Mouse (Mus musculus): ENCODE results near the gene Srcin1.

The Srcin1 gene

DNA sequence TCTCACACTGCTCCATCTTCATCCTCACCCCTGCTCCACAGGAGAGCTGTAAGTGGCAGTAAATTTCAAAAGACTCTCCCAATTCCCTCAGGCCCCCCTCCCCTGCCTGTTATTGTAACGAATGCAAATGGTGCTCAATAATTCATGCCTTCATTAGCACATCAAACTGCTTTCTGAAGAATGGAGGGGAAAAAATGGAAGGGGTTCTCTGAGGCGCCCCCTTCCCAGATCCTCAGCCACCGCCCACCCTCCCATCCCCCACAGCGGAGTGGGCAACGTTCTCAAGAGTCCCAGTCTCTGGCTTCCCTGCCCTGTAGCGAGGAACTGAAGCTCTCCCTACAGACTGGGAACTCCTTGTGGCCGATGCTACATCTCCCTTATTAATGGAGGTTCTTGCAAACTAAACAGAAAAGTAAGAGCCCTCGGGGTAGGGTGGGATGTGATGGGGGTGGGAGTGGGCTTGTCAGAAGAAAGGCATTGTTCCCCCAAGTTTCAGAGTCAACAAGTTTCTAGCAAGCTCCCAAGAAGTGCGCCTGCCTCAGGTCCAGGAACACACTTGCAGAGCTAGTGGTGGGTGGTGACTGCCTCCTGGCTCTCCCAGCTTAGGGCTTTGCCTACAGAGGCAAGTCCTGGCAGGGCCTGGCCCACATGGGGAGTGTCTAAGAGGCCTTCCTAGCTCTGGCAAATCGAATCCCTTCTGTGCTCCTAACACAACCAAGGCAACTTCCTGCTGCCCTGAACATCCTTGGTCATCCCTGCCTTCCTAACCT is 3.3 kb upstream of the Srcin1 start:
- DNase-seq (ENCODE audit: inconsistent ontology term) = no peak

DNA sequence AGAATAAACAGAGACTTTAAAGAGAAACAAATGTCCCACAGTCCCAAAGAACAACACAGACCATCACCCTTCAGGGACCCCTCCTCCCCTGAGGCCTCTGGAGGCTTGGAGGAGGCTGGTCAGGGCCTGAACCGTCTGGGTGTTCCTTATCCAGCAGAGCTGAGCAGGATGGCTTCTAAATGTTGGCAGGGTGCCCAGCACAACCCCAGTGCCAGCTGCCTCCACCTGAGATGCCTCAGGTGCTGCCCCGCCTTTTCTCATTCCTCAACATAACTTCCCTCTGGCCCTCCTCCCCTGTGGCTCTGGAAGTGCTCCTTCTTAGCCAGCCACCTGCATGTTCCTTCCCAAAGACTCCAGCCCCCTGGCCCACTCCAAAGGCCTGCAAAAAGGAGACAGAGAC is 2.3 kb upstream of the Srcin1 start:
- DNase-seq (ENCODE audit: inconsistent ontology term) = no peak

DNA sequence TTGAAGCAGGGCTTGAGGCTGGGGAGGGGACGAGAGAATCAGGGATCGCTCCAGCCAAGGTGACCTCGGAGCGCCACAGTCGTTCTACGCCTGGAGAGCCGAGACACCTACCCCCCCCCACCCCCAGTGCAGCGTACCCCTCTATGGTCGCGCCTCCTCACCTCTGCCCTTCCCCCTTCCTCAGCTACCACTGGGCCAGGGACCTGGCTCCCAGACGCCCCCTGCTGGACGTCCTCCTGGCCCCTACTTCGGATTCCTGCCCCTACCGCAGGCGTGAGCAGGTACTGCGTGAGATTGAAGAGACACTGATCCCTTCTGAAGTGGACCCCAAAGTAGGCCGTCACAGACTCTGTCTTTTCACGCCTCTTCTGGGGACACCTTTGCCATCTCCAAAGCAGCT is 348 bp downstream of the Srcin1 start:
- DNase-seq (ENCODE audit: inconsistent ontology term) = peak; percentile 73

- DNase-seq (ENCODE audit: inconsistent ontology term) = peak; percentile 44
These were observed 911 bp downstream of the Srcin1 start for GRCm38 (mm10) chr11:97575075-97575474.

- DNase-seq (ENCODE audit: inconsistent ontology term) = no peak
These were observed 1.4 kb downstream of the Srcin1 start for GRCm38 (mm10) chr11:97574551-97575051.

DNA sequence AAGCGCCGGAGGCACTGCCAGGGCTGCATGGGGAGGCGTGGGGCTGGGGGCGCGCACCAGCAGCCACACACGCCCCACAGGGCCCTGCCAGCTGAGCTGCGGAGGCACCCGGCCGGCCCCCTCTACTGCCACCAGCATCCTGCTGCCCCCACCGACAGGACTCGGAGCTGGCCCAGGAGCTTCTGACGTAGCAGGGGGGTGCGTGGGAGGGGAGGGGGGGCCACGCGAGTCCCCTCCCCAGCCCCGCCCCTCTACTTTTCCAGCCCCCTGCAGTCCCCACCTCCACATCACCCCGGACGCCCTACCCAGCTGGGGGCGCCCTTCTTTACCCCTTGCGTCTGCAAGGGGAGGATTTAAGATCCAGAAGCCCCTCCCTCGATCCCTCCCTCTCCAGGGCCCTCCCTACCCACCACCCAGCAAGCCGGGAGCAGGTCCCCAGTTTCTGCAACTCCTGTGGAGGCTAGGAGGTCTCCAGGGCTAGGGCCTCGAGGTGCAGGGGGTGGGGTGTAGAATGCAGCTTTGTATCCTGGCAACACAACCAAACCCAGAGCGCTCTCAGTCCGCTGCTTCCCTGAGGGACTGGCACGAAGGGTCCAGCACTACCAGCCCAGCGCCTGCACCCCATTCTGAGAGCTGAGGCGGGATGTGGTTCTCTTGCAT is 2.0 kb downstream of the Srcin1 start:
- DNase-seq (ENCODE audit: inconsistent ontology term) = no peak

GRCm38 (mm10) chr11:97572895-97573480 is 3.0 kb downstream of the Srcin1 start:
- DNase-seq (ENCODE audit: inconsistent ontology term) = no peak

- DNase-seq (ENCODE audit: inconsistent ontology term) = no peak
These were observed 4.0 kb downstream of the Srcin1 start for GRCm38 (mm10) chr11:97572089-97572345.

DNA sequence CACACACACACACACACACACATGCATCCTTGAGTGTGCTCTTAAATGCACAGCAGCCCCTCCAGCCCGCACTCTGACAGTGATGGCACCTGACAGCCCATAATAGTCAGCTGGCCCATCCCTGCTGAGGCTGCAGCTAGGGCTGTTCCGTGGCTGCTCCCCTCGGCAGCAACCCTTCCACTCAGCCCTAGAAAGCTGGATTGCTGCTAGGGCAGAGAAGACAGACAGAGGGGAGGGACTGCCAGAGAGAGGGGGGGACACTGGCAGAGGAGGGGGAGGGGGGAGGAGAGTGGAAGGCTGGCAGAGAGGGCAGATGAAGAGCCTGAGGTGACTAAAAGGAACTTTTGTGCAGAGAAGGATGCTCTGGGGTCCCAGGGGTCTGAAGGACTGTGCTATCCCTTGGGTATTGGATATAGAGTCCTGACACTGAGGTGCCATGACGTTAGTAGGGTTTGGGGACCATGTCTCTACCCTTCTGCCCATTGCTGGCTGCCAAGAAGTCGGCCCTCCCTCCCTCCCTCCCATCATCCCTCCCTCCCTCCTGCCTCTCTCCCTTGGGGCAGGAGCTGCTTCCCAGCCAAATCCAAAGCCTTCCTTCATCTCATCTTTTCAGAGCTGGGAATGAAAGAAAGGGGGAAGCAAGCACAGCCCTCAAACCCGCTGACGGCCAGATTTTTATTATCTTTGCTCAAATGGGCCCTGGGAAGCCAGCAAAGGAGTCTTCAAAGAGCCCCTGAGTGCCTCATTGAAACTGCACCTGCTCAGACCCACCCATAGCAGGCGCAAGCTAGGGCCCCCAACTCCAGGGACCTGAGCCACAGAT is 4.5 kb downstream of the Srcin1 start:
- DNase-seq (ENCODE audit: inconsistent ontology term) = no peak

DNA sequence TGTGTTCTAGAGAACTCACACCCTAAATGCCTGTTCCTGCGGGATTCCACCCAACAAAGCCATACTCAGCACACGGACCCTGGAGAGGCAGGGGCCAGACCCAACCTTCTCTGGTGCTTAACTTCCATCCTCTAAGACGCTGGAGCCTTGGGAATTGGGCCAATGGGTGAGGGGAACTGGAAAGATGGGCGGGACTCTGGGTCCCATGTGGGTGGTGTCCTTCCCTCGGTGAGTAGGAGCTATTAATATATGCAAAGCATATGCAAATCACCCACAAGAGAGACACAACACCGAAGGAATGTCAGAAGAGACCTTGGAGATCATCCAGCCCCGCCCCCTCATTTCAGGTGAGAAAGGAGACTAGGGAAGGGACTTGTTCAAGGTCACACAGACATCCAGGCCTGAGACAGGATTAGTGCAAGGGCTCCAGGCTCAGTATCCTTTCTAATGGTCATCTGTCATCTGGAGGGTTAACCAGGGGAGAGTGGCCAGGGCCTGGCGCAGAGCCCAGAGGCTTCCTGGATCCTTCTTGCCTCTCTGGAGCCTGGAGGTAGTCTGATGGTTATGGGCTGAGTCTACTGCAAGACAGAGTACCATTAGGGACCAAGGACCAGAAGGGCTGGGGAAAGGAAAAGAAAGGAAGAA is 5.4 kb downstream of the Srcin1 start:
- peak; percentile 53 for DNase-seq (ENCODE audit: inconsistent ontology term)

- DNase-seq (ENCODE audit: inconsistent ontology term) = no peak
These were observed 6.2 kb downstream of the Srcin1 start for GRCm38 (mm10) chr11:97569806-97570205.

- no peak for DNase-seq (ENCODE audit: inconsistent ontology term)
These were observed 6.7 kb downstream of the Srcin1 start for GRCm38 (mm10) chr11:97569301-97569724.

DNA sequence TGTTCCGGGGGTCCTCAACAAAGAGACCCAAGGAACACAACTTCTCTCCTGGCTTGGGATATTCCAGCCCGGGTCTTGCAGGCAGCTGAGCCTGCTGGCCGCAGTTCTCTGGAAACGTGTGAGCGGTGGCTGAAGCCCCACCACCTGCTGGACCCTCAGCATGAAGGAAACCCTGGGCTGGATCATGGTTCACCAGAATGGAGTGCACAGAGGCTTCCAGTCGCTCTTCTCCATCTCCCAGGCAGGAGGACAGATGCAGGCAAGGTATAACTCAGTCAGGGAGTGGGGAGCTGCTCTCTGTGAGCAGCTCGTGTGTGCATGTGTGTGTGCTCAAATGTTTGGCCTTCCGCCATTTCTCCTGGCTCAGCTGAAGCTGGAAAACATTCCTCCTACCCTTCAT is 7.3 kb downstream of the Srcin1 start:
- DNase-seq (ENCODE audit: inconsistent ontology term) = peak; percentile 79

GRCm38 (mm10) chr11:97567480-97567879 is 8.5 kb downstream of the Srcin1 start:
- no peak for DNase-seq (ENCODE audit: inconsistent ontology term)

DNA sequence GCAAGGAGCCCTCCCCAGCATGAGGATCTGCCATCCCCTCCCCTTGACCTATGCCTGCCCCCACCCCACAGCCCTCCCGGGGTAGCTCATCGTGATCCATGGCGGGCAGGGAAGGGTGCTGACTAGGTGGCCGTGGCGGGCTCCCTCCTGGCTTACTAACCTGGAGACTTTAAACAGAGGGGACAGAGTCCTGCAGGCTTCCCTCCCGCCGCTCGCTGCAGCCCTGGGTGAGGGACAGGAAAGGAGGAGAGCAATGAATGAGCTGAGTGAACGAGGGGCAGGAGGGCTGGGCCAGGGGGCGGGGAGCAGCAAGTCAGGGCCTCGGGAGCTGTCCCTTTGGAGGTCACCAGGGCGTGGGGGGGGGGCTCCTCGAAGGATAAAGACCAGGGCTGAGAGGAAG is 9.4 kb downstream of the Srcin1 start:
- no peak for DNase-seq (ENCODE audit: inconsistent ontology term)

DNA sequence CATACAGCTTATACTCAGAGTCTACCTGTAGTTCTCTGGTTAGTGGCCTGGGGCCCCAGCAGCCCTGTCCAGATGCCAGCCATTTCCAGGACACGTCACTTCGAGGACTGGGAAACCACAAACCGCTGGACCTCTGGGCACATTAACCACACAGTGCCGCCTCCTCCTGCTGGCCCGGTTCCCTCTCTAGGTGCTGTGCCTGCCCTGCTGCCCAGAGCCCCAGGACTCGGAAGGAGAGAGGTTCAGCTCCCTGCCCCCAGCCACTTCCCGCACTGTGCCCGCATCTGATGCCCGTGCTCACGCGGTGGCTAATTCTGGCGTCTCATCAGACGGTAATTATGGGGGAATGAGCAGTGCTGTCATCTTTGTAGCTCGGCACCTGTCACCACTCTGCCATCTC is 12.3 kb downstream of the Srcin1 start:
- peak; percentile 67 for DNase-seq (ENCODE audit: inconsistent ontology term)

GRCm38 (mm10) chr11:97562536-97562935 is 13.4 kb downstream of the Srcin1 start:
- DNase-seq (ENCODE audit: inconsistent ontology term) = no peak

DNA sequence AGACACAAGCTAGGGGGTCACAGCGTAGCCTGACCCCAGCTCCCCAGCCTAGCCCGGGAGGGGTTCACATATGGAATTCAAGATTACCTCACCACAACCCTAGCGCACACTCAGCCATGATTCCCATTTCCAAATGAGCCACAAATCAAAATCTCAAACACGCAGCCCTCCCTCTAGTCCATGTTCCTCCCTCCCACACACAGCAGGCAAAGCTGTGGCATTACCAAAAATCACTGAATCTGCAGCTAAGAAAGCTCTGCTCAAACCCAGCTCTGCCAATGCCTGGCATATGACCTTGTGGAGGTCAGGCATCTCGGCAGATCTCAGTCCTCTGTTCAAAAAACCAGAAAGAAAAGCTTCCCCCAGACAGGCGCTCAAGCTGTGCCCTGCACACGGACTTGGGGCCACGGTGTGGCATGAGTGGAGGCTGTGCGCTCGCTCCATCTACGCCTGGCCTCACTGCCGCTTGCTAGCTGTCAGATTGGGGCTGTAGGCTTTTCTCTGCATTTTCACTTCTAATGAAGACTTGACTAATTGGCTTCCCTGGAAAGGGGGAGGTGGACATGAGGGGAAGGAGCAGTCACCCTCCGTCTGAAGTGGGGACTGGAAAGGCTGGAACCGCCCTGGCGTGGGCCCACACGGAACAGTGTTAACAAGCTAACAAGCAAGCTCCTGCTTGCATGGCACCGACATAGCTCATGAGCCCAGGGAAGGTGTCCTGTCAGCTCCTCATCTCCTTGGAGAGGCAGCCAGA is 15.6 kb downstream of the Srcin1 start:
- no peak for DNase-seq (ENCODE audit: inconsistent ontology term)

DNA sequence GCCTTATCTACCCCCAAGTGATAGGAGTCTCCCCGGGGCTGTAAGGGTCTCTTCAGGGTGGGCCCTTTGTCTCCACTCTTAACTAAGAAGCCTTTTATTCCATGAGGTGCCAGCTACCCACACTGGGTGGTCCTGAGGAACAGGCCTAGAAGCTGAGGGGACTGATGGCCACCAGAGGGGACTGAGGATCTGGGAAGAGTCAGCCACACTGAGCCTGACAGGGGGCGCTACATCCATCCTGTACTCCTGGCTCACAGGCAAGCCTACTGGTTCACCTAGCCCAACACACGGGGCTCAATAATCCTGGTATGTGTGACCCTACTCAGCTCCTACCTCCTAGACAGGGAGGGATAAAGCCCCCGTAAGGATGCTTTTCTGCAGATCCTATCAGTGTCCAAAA is 16.4 kb downstream of the Srcin1 start:
- no peak for DNase-seq (ENCODE audit: inconsistent ontology term)

DNA sequence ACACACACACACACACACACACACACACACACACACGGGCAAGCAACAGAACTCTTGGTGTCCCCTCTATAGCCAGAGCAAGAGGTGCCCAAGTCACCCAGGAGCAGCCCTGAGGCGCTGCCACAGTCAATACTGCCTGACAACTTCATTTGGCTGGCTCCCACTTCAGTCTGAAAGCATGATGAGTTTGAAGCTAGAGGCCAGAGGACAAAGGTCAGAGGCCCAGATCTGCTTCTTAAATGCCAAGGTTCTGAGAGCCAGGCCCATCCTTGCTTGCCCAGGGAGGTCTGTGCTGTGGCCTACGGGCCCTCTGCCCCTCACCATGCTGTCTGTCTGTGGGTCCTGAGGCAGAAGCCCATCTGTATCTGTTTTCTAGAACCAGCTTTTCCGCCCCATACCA is 18.1 kb downstream of the Srcin1 start:
- DNase-seq (ENCODE audit: inconsistent ontology term) = no peak
